Mouse (Mus musculus): ENCODE results near the gene Gm364. TPM values are rescaled to one million over a fixed set of nuclear protein-coding genes. Genes with fewer than 3 reads are reported as not detected.

Gm364 gene
- polyA plus RNA-seq, 1 experiment = not detected

DNA sequence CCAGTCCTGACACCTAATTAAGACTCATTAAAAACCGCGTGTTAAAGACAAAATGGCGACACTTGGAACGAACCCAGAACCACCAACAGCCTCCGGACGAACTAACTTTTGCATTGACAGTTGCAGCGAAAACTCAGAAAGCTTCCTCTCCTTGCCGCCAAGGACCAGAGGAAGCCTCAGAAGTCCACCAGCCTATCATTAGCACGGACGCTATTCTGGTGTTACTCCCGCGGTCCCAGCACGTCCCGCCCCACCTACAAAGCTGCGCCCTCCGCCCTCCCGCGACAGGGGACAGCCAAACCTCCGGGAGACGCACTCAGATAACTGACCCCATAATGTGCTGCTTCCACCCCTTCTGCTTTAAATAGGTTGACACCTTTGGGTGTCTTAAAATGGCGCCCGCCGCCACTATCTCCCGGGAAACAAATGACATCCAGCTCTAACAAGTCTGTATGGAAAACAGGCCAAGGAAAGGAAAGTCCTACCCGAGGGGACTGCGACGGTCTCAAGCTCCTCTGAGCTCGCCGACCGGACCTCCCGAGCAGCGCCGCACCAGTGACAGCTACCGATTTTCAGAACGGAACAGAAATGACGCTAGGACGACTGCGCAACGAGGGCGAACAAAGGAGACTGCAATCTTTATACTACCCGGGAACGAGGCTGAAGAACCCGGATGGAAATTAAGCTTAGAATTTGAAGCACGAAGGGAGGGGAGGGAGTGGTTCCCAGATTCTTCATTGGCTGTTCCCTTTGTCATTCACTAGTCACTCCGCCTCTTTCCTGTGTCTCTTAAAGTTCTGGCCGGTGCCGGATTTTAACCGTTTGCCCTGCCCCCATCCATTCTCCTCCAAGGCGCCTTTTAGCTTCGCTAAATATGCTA, 16.3 kb upstream of the Gm364 start, which contains the start of gene Rbmx:
TSS of gene Rbmx (minus strand) at position 670 of the 880 bp plus-strand sequence.
- no peaks in the 10 kb centered on the region for H3K4me1 ChIP-seq (ENCODE audit: control insufficient read depth, insufficient read depth, low read length)
- no peak for TF ChIP-seq CTCF (IDR thresholded peaks at IDR 0.05; ENCODE audit: extremely low read depth, insufficient read depth, low read length)
- peak; percentile 92 for TF ChIP-seq POLR2A (IDR thresholded peaks at IDR 0.05; ENCODE audit: extremely low read depth, insufficient read depth, low read length)
- H3K4me3 ChIP-seq (ENCODE audit: insufficient read depth, low read length) = peak within 1 kb of the TSS; percentile 92
- H3K27ac ChIP-seq (ENCODE audit: insufficient read depth, low read length) = peak within 1 kb of the TSS; percentile 33

DNA sequence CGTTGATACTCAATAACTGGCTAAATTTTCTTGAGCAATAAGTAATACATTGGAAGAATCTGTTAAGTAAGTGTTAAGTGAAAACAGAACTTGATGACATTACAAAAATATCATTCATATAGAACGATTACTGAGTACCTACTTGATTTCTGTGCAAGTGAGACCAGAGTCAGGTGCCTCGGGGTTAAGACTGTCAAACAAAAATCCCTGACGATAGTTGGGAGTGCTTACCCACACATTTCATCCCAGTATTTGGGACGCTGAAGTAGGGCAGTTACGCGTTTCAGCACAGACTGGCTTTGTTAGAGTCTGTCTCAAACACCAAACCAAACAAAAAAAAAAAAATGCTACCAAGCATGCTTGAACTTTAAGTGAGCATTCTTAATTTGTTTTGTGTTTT, 15.5 kb upstream of the Gm364 start:
- Histone ChIP-seq H3K4me1 (ENCODE audit: control insufficient read depth, insufficient read depth, low read length) (no peaks in the 10 kb centered on the region), H3K4me3 (ENCODE audit: insufficient read depth, low read length) (no peak overlapping the region; the same call in 1 of the 2 replicates), H3K27ac (ENCODE audit: insufficient read depth, low read length) (no peak overlapping the region)
- TF ChIP-seq POLR2A (IDR thresholded peaks at IDR 0.05; ENCODE audit: extremely low read depth, insufficient read depth, low read length) (no peak), CTCF (IDR thresholded peaks at IDR 0.05; ENCODE audit: extremely low read depth, insufficient read depth, low read length) (no peak)

DNA sequence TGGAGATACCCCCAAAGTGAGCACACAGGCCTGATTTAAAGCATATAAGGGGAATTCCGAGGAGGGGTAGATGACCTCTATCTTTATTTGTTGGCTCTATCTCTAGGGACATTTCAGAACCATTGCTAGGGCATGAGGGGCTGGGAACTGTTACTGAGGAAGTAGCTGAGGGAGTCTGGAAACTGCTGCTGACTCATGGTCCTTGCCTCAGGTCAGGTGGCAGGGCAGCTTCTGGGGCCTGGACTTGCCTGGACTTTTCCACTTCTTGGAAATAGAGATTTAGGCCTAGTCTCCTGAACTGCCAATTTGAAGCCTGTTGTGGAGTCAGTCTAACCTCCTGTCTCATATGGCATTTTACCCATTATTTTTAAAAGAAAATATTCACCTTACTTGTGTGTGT, 7.6 kb upstream of the Gm364 start:
- Histone ChIP-seq H3K27ac (ENCODE audit: insufficient read depth, low read length) (no peak overlapping the region), H3K4me1 (ENCODE audit: control insufficient read depth, insufficient read depth, low read length) (no peaks in the 10 kb centered on the region), H3K4me3 (ENCODE audit: insufficient read depth, low read length) (no peak overlapping the region)
- TF ChIP-seq POLR2A (IDR thresholded peaks at IDR 0.05; ENCODE audit: extremely low read depth, insufficient read depth, low read length) = no peak
- TF ChIP-seq CTCF (IDR thresholded peaks at IDR 0.05; ENCODE audit: extremely low read depth, insufficient read depth, low read length) = no peak

- Histone ChIP-seq H3K4me1 (ENCODE audit: control insufficient read depth, insufficient read depth, low read length) (no peaks in the 10 kb centered on the region), H3K4me3 (ENCODE audit: insufficient read depth, low read length) (no peak overlapping the region), H3K27ac (ENCODE audit: insufficient read depth, low read length) (no peak overlapping the region)
- no peak for TF ChIP-seq POLR2A (IDR thresholded peaks at IDR 0.05; ENCODE audit: extremely low read depth, insufficient read depth, low read length)
- peak; percentile 36; the same call in 1 of the 2 replicates for TF ChIP-seq CTCF (IDR thresholded peaks at IDR 0.05; ENCODE audit: extremely low read depth, insufficient read depth, low read length)
Measured at GRCm38 (mm10) chrX:57403651-57404050, 5.3 kb upstream of the Gm364 start.

DNA sequence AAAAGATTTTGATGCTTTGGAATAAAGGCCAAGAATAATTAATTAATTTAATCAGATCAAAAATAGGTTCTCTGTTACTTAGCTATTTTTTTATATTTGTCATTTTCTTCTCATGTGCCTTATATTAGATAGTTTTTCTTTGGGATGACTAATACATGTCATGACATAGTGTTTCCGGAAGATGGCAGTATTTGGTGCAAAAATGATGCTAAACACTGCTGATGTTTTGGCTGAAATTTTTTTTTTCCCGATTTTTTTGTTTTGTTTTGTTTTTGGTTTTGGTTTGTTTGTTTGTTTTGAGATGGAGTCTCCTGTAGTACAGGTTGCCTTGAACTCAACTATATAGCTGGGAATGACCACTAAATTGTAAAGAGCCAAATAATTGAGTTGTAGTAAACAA, 22.7 kb downstream of the Gm364 start:
- TF ChIP-seq CTCF (IDR thresholded peaks at IDR 0.05; ENCODE audit: extremely low read depth, insufficient read depth, low read length) (no peak), POLR2A (IDR thresholded peaks at IDR 0.05; ENCODE audit: extremely low read depth, insufficient read depth, low read length) (no peak)
- H3K27ac ChIP-seq (ENCODE audit: insufficient read depth, low read length) = no peak overlapping the region
- no peaks in the 10 kb centered on the region for H3K4me1 ChIP-seq (ENCODE audit: control insufficient read depth, insufficient read depth, low read length)
- H3K4me3 ChIP-seq (ENCODE audit: insufficient read depth, low read length) = no peak overlapping the region

GRCm38 (mm10) chrX:57433897-57434296, 24.9 kb downstream of the Gm364 start:
- Histone ChIP-seq H3K4me1 (ENCODE audit: control insufficient read depth, insufficient read depth, low read length) (no peaks in the 10 kb centered on the region), H3K27ac (ENCODE audit: insufficient read depth, low read length) (no peak overlapping the region), H3K4me3 (ENCODE audit: insufficient read depth, low read length) (no peak overlapping the region)
- TF ChIP-seq POLR2A (IDR thresholded peaks at IDR 0.05; ENCODE audit: extremely low read depth, insufficient read depth, low read length) = no peak
- no peak for TF ChIP-seq CTCF (IDR thresholded peaks at IDR 0.05; ENCODE audit: extremely low read depth, insufficient read depth, low read length)

- no peak within 1 kb of the TSS for H3K27ac ChIP-seq (ENCODE audit: insufficient read depth, low read length)
- TF ChIP-seq CTCF (IDR thresholded peaks at IDR 0.05; ENCODE audit: extremely low read depth, insufficient read depth, low read length) (no peak), POLR2A (IDR thresholded peaks at IDR 0.05; ENCODE audit: extremely low read depth, insufficient read depth, low read length) (no peak)
- peak within 1 kb of the TSS; percentile 31 for H3K4me3 ChIP-seq (ENCODE audit: insufficient read depth, low read length)
- H3K4me1 ChIP-seq (ENCODE audit: control insufficient read depth, insufficient read depth, low read length) = no peaks in the 10 kb centered on the region
Measured at GRCm38 (mm10) chrX:57503634-57504033, 94.7 kb downstream of the Gm364 start, which contains the start of gene Gpr101. Gene Gpr101, minus strand, starts transcription at chrX:57503757.

DNA sequence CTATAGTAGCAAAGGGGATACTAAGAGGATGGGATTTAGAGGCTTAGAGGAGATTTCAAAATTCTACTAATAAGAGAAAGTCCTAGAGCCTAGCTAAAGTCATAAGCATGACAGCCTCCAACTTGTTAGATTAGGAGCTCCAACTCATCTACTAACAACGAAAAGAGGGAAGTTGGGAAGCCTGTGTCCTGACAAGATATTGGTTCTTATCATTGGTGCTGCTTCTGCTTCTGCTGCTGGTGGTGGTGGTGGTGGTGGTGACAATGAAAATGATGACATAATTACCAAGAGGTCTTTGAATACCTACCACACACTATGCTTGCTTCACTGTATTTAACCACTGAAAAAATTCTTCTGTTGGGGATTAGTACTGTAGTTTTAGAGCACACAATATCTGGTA, 97.3 kb downstream of the Gm364 start:
- no peak overlapping the region for H3K27ac ChIP-seq (ENCODE audit: insufficient read depth, low read length)
- no peaks in the 10 kb centered on the region for H3K4me1 ChIP-seq (ENCODE audit: control insufficient read depth, insufficient read depth, low read length)
- H3K4me3 ChIP-seq (ENCODE audit: insufficient read depth, low read length) = no peak overlapping the region
- TF ChIP-seq CTCF (IDR thresholded peaks at IDR 0.05; ENCODE audit: extremely low read depth, insufficient read depth, low read length) (no peak), POLR2A (IDR thresholded peaks at IDR 0.05; ENCODE audit: extremely low read depth, insufficient read depth, low read length) (no peak)

DNA sequence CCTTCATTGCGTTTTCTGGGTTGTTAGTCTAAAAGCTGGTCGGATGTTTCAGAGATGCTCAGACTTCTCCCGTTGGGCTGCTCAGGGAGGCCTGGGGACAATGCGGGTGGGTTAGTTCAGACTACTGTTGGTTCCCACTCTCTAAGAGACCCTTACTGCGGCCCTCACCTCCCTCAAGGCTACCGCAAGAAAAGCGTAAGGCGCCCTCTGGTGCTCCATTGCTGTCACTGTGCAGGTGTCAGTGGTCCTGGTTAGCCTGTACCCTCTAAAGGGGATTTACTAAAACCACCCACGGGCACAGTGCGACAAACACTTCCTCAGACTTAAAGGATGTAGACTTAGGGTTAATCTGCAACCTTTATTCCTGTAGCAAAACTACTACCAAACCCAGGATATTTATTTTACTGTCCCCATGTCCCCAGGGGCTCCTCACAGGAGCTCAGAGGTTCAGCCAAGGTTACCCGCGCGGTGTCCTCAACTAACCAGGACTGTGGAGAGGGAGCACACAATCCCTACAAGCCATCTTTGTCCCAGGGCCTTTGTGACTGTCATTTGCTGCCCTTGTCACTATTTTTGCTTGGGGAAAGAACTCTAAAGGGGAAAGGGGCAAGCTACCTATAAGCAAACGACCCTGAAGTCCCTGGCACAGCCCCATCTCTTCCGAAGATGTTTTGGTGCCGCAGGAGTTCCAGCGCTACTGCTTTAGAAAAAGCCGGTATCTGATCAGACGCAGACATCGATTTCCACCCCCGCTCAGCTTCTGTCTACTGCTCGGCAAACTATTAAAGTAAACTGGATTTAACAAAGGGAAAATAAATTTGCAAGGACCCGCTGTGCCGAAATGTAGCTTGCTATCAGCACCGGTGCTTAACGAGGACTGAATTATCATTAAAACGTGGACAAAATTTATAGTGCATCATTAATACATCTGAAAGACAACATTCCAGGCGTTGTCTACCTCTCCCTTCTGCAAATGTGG, 112.5 kb downstream of the Gm364 start:
- no peak for TF ChIP-seq POLR2A (IDR thresholded peaks at IDR 0.05; ENCODE audit: extremely low read depth, insufficient read depth, low read length)
- TF ChIP-seq CTCF (IDR thresholded peaks at IDR 0.05; ENCODE audit: extremely low read depth, insufficient read depth, low read length) = no peak
- Histone ChIP-seq H3K4me3 (ENCODE audit: insufficient read depth, low read length) (no peak overlapping the region), H3K27ac (ENCODE audit: insufficient read depth, low read length) (no peak overlapping the region), H3K4me1 (ENCODE audit: control insufficient read depth, insufficient read depth, low read length) (no peaks in the 10 kb centered on the region)

Other genes with a start within 250 kb of the Gm364 start
- gene Cd40lg, start 197.0 kb upstream of the Gm364 start, polyA plus RNA-seq (2012; rRNA removed) = not detected in 2 replicates
- 13.4 and 17.1 TPM in 2 replicates for gene Arhgef6, start 70.4 kb upstream of the Gm364 start, polyA plus RNA-seq (2012; rRNA removed)
- 54.3 and 58.8 TPM in 2 replicates for gene Rbmx, start 16.1 kb upstream of the Gm364 start, polyA plus RNA-seq (2012; rRNA removed)
- gene Gpr101, start 94.6 kb downstream of the Gm364 start, polyA plus RNA-seq (2012; rRNA removed) = 0.23 TPM in 2 replicates

All from cortical plate, adult 2 months (tissue).